Mouse (Mus musculus): ENCODE results near the gene Ppp1r14d. TPM values are rescaled to one million over a fixed set of nuclear protein-coding genes. Genes with fewer than 3 reads are reported as not detected.
A peak's percentile ranks its signal among the peaks of the same experiment; 100 is the strongest.

The Ppp1r14d gene
- not detected in 2 replicates for polyA plus RNA-seq (2015; fragmentation: Nextera tagmentation; extraction: Ambion mirVana)

- H3K4me2 ChIP-seq (ENCODE audit: low read depth, low read length) = no peak within 1 kb of the TSS
- WGBS (ENCODE audit: insufficient replicate concordance) = 43% methylated on average over 6 of the region's 6 CpGs
- no peak for ATAC-seq (ENCODE audit: low read depth)
Measured at GRCm38 (mm10) chr2:119229775-119230704, at the start of gene Ppp1r14d. TSS of gene Ppp1r14d (minus strand) at chr2:119229906.

GRCm38 (mm10) chr2:119277810-119278209, 48.1 kb upstream of the Ppp1r14d start:
- no peaks in the 10 kb centered on the region for H3K36me3 ChIP-seq (ENCODE audit: control insufficient read depth, insufficient read depth)
- no peak overlapping the region for H3K27ac ChIP-seq (ENCODE audit: low read length)
- H3K9ac ChIP-seq (ENCODE audit: low read depth, low read length) = no peak overlapping the region
- no peaks in the 10 kb centered on the region for H3K27me3 ChIP-seq (ENCODE audit: control insufficient read depth, insufficient read depth, low read depth, low read length)
- H3K9me3 ChIP-seq (replicated peaks; ENCODE audit: control insufficient read depth, low read length) = no peaks in the 10 kb centered on the region
- WGBS (ENCODE audit: insufficient replicate concordance) = 80% methylated on average over 23 of the region's 23 CpGs
- no peak for ATAC-seq (ENCODE audit: low read depth)
- no peak overlapping the region for H3K4me2 ChIP-seq (ENCODE audit: low read depth, low read length)
- no peaks in the 10 kb centered on the region for H3K4me1 ChIP-seq (ENCODE audit: control insufficient read depth, low read depth, low read length)
- no peak overlapping the region for H3K4me3 ChIP-seq (ENCODE audit: low read depth, low read length)

More at GRCm38 (mm10) chr2:119229775-119230704, at the start of gene Ppp1r14d:
- Histone ChIP-seq H3K36me3 (ENCODE audit: control insufficient read depth, insufficient read depth) (no peaks in the 10 kb centered on the region), H3K27ac (ENCODE audit: low read length) (no peak within 1 kb of the TSS), H3K27me3 (ENCODE audit: control insufficient read depth, insufficient read depth, low read depth, low read length) (peaks cover 7% of the 10 kb centered on the region; the same call in 1 of the 2 replicates), H3K9ac (ENCODE audit: low read depth, low read length) (no peak within 1 kb of the TSS), H3K9me3 (replicated peaks; ENCODE audit: control insufficient read depth, low read length) (no peaks in the 10 kb centered on the region), H3K4me3 (ENCODE audit: low read depth, low read length) (no peak within 1 kb of the TSS), H3K4me1 (ENCODE audit: control insufficient read depth, low read depth, low read length) (no peaks in the 10 kb centered on the region)

- no peaks in the 10 kb centered on the region for H3K27me3 ChIP-seq (ENCODE audit: control insufficient read depth, insufficient read depth, low read depth, low read length)
- 60% methylated on average over 7 of the region's 7 CpGs for WGBS (ENCODE audit: insufficient replicate concordance)
- no peak overlapping the region for H3K27ac ChIP-seq (ENCODE audit: low read length)
- ATAC-seq (ENCODE audit: low read depth) = no peak
- H3K4me1 ChIP-seq (ENCODE audit: control insufficient read depth, low read depth, low read length) = no peaks in the 10 kb centered on the region
- no peaks in the 10 kb centered on the region for H3K36me3 ChIP-seq (ENCODE audit: control insufficient read depth, insufficient read depth)
- H3K4me2 ChIP-seq (ENCODE audit: low read depth, low read length) = no peak overlapping the region
- H3K9ac ChIP-seq (ENCODE audit: low read depth, low read length) = no peak overlapping the region
- no peaks in the 10 kb centered on the region for H3K9me3 ChIP-seq (replicated peaks; ENCODE audit: control insufficient read depth, low read length)
- no peak overlapping the region for H3K4me3 ChIP-seq (ENCODE audit: low read depth, low read length)
Measured at GRCm38 (mm10) chr2:119276926-119277325, 47.2 kb upstream of the Ppp1r14d start.

- Histone ChIP-seq H3K9me3 (replicated peaks; ENCODE audit: control insufficient read depth, low read length) (no peaks in the 10 kb centered on the region), H3K4me2 (ENCODE audit: low read depth, low read length) (no peak overlapping the region)
- WGBS (ENCODE audit: insufficient replicate concordance) = 60% methylated on average over 1 of the region's 1 CpGs
Measured at GRCm38 (mm10) chr2:119274126-119274525, 44.4 kb upstream of the Ppp1r14d start.

GRCm38 (mm10) chr2:119270643-119271331, 41.1 kb upstream of the Ppp1r14d start, which contains the start of gene Rhov:
TSS of gene Rhov (minus strand) at chr2:119271272.
- Histone ChIP-seq H3K4me2 (ENCODE audit: low read depth, low read length) (peak within 1 kb of the TSS; percentile 82), H3K9ac (ENCODE audit: low read depth, low read length) (peak within 1 kb of the TSS; percentile 44; the same call in 1 of the 2 replicates), H3K4me3 (ENCODE audit: low read depth, low read length) (peak within 1 kb of the TSS; percentile 61), H3K27me3 (ENCODE audit: control insufficient read depth, insufficient read depth, low read depth, low read length) (peaks cover 12% of the 10 kb centered on the region; the same call in 1 of the 2 replicates), H3K4me1 (ENCODE audit: control insufficient read depth, low read depth, low read length) (peaks cover 5% of the 10 kb centered on the region), H3K27ac (ENCODE audit: low read length) (no peak within 1 kb of the TSS), H3K9me3 (replicated peaks; ENCODE audit: control insufficient read depth, low read length) (no peaks in the 10 kb centered on the region), H3K36me3 (ENCODE audit: control insufficient read depth, insufficient read depth) (no peaks in the 10 kb centered on the region)
- under 1% methylated on average over 49 of the region's 49 CpGs for WGBS (ENCODE audit: insufficient replicate concordance)
- ATAC-seq (ENCODE audit: low read depth) = peak; percentile 64

More at GRCm38 (mm10) chr2:119274126-119274525, 44.4 kb upstream of the Ppp1r14d start:
- no peaks in the 10 kb centered on the region for H3K36me3 ChIP-seq (ENCODE audit: control insufficient read depth, insufficient read depth)
- no peak overlapping the region for H3K9ac ChIP-seq (ENCODE audit: low read depth, low read length)
- no peak overlapping the region for H3K4me3 ChIP-seq (ENCODE audit: low read depth, low read length)
- peaks cover 12% of the 10 kb centered on the region; the same call in 1 of the 2 replicates for H3K27me3 ChIP-seq (ENCODE audit: control insufficient read depth, insufficient read depth, low read depth, low read length)
- peaks cover 5% of the 10 kb centered on the region for H3K4me1 ChIP-seq (ENCODE audit: control insufficient read depth, low read depth, low read length)
- ATAC-seq (ENCODE audit: low read depth) = no peak
- H3K27ac ChIP-seq (ENCODE audit: low read length) = no peak overlapping the region

GRCm38 (mm10) chr2:119270286-119270642, 40.6 kb upstream of the Ppp1r14d start:
- Histone ChIP-seq H3K4me2 (ENCODE audit: low read depth, low read length) (0 out of 2 replicates have a peak overlapping the region, but pooled peaks have one; percentile 82), H3K9ac (ENCODE audit: low read depth, low read length) (no peak overlapping the region), H3K27ac (ENCODE audit: low read length) (no peak overlapping the region), H3K9me3 (replicated peaks; ENCODE audit: control insufficient read depth, low read length) (no peaks in the 10 kb centered on the region), H3K36me3 (ENCODE audit: control insufficient read depth, insufficient read depth) (no peaks in the 10 kb centered on the region), H3K27me3 (ENCODE audit: control insufficient read depth, insufficient read depth, low read depth, low read length) (peaks cover 12% of the 10 kb centered on the region; the same call in 1 of the 2 replicates), H3K4me1 (ENCODE audit: control insufficient read depth, low read depth, low read length) (peaks cover 5% of the 10 kb centered on the region), H3K4me3 (ENCODE audit: low read depth, low read length) (no peak overlapping the region)
- ATAC-seq (ENCODE audit: low read depth) = no peak
- WGBS (ENCODE audit: insufficient replicate concordance) = 54% methylated on average over 9 of the region's 9 CpGs

- Histone ChIP-seq H3K27ac (ENCODE audit: low read length) (no peak overlapping the region), H3K4me2 (ENCODE audit: low read depth, low read length) (no peak overlapping the region), H3K4me1 (ENCODE audit: control insufficient read depth, low read depth, low read length) (no peaks in the 10 kb centered on the region), H3K36me3 (ENCODE audit: control insufficient read depth, insufficient read depth) (no peaks in the 10 kb centered on the region), H3K27me3 (ENCODE audit: control insufficient read depth, insufficient read depth, low read depth, low read length) (no peaks in the 10 kb centered on the region), H3K9ac (ENCODE audit: low read depth, low read length) (no peak overlapping the region), H3K9me3 (replicated peaks; ENCODE audit: control insufficient read depth, low read length) (no peaks in the 10 kb centered on the region), H3K4me3 (ENCODE audit: low read depth, low read length) (no peak overlapping the region)
- WGBS (ENCODE audit: insufficient replicate concordance) = 44% methylated on average over 5 of the region's 5 CpGs
- no peak for ATAC-seq (ENCODE audit: low read depth)
Measured at GRCm38 (mm10) chr2:119263813-119264212, 34.1 kb upstream of the Ppp1r14d start.

GRCm38 (mm10) chr2:119262978-119263377, 33.3 kb upstream of the Ppp1r14d start:
- H3K9me3 ChIP-seq (replicated peaks; ENCODE audit: control insufficient read depth, low read length) = no peaks in the 10 kb centered on the region
- peak; percentile 24; the same call in 1 of the 2 replicates for ATAC-seq (ENCODE audit: low read depth)
- H3K9ac ChIP-seq (ENCODE audit: low read depth, low read length) = no peak overlapping the region
- no peak overlapping the region for H3K4me3 ChIP-seq (ENCODE audit: low read depth, low read length)
- H3K4me1 ChIP-seq (ENCODE audit: control insufficient read depth, low read depth, low read length) = no peaks in the 10 kb centered on the region
- no peaks in the 10 kb centered on the region for H3K36me3 ChIP-seq (ENCODE audit: control insufficient read depth, insufficient read depth)
- no peaks in the 10 kb centered on the region for H3K27me3 ChIP-seq (ENCODE audit: control insufficient read depth, insufficient read depth, low read depth, low read length)
- 17% methylated on average over 8 of the region's 8 CpGs for WGBS (ENCODE audit: insufficient replicate concordance)
- H3K4me2 ChIP-seq (ENCODE audit: low read depth, low read length) = no peak overlapping the region
- H3K27ac ChIP-seq (ENCODE audit: low read length) = no peak overlapping the region
